In the genomic region with DNA sequence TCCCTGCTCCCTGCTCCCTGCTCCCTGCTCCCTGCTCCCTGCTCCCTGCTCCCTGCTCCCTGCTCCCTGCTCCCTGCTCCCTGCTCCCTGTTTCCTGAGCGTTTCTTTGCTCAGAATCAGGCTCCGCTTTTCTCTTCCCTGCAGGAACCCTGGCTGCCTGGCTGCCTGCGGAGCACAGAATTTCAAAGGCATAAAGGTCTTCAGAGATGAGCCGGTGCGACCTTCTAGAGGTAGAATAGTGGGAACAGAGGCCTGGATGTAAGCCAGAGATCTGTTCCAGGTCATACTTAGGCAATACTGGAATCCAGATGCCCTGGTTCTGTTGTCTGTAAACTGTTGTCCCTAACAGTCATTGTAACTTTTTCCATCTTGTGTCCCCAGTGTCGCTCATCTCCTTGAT, we compare ENCODE assay signal across 10 mouse cellular contexts. TPM values are rescaled to one million over a fixed set of nuclear protein-coding genes. Genes with fewer than 3 reads are reported as not detected.
DNase-seq lines count a peak whose midpoint lies in the region; ATAC-seq lines count a peak whose summit lies in the region.
"Had no signal": no experiment of that assay in that cellular context is flagged by ENCODE, and none has a peak within 500 bp of the region (broad histone marks: within the 10 kb centered on the region; RNA-seq: fewer than 3 reads in every experiment).

No protein-coding gene starts in this region.

- peaks cover 17% of the 10 kb centered on the region for H3K4me1 ChIP-seq in forebrain, embryonic 10.5 days
- no peaks in the 10 kb centered on the region for H3K4me1 ChIP-seq in forebrain, embryonic 11.5 days (replicated peaks; ENCODE audit: control insufficient read depth, insufficient read depth, low read length)
- peaks cover 26% of the 10 kb centered on the region for H3K4me1 ChIP-seq in kidney, embryonic 16.5 days (ENCODE audit: insufficient read depth, low read length)
- H3K4me1 ChIP-seq in embryonic facial prominence, embryonic 14.5 days (ENCODE audit: control insufficient read depth, insufficient read depth, low read length), result peaks cover 28% of the 10 kb centered on the region
- H3K4me1 ChIP-seq in neural tube, embryonic 13.5 days (replicated peaks), result peaks cover 30% of the 10 kb centered on the region

- no peaks in the 10 kb centered on the region for H3K36me3 ChIP-seq in forebrain, embryonic 10.5 days (replicated peaks)
- no peaks in the 10 kb centered on the region for H3K36me3 ChIP-seq in forebrain, embryonic 11.5 days (ENCODE audit: control insufficient read depth, insufficient read depth, low read length)
- H3K36me3 ChIP-seq in kidney, embryonic 16.5 days (ENCODE audit: insufficient read depth, low read length), result no peaks in the 10 kb centered on the region
- no peaks in the 10 kb centered on the region for H3K36me3 ChIP-seq in embryonic facial prominence, embryonic 14.5 days (ENCODE audit: control insufficient read depth, insufficient read depth, low read length)
- H3K36me3 ChIP-seq in neural tube, embryonic 13.5 days, result no peaks in the 10 kb centered on the region

- no peak for DNase-seq in forebrain, embryonic 10.5 days (ENCODE audit: extremely low spot score, low spot score)
- DNase-seq in forebrain, embryonic 11.5 days (ENCODE audit: low spot score), result no peak
- no peak for DNase-seq in kidney, adult 18-20 months
- peak; percentile 19 for DNase-seq in embryonic facial prominence, embryonic 14.5 days (ENCODE audit: low spot score)
- no peak for DNase-seq in right cerebral cortex, postnatal 4 days
- DNase-seq in cerebellum, adult 9-10 months, result no peak

- 0 out of 2 replicates have a peak overlapping the region, but pooled peaks have one; percentile 5 for H3K27ac ChIP-seq in forebrain, embryonic 10.5 days
- H3K27ac ChIP-seq in forebrain, embryonic 11.5 days (ENCODE audit: low read depth, low read length), result no peak overlapping the region
- peak overlapping the region; percentile 73 for H3K27ac ChIP-seq in kidney, embryonic 16.5 days (ENCODE audit: low read length)
- peak overlapping the region; percentile 77 for H3K27ac ChIP-seq in embryonic facial prominence, embryonic 14.5 days (replicated peaks; ENCODE audit: low read depth, low read length)
- H3K27ac ChIP-seq in neural tube, embryonic 13.5 days (replicated peaks), result peak overlapping the region; percentile 63
- H3K27ac ChIP-seq: left cerebral cortex, adult 2 months had no signal

- no peaks in the 10 kb centered on the region for H3K27me3 ChIP-seq in forebrain, embryonic 10.5 days (ENCODE audit: poor library complexity, severe bottlenecking)
- no peaks in the 10 kb centered on the region for H3K27me3 ChIP-seq in forebrain, embryonic 11.5 days (ENCODE audit: control insufficient read depth, insufficient read depth, low read length)
- no peaks in the 10 kb centered on the region for H3K27me3 ChIP-seq in kidney, embryonic 16.5 days (ENCODE audit: insufficient read depth, low read length)
- no peaks in the 10 kb centered on the region for H3K27me3 ChIP-seq in embryonic facial prominence, embryonic 14.5 days (replicated peaks; ENCODE audit: control insufficient read depth, insufficient read depth, low read length)
- no peaks in the 10 kb centered on the region for H3K27me3 ChIP-seq in neural tube, embryonic 13.5 days

- no peak for ATAC-seq in forebrain, embryonic 11.5 days (replicated peaks; ENCODE audit: low FRiP score)
- no peak for ATAC-seq in kidney, embryonic 16.5 days (ENCODE audit: low FRiP score, low TSS enrichment)
- no peak for ATAC-seq in embryonic facial prominence, embryonic 14.5 days (ENCODE audit: low read depth)
- ATAC-seq in neural tube, embryonic 13.5 days (ENCODE audit: low read depth), result no peak

- H3K4me2 ChIP-seq in forebrain, embryonic 11.5 days (ENCODE audit: low read depth, low read length, severe bottlenecking), result no peak overlapping the region
- H3K4me2 ChIP-seq in kidney, embryonic 16.5 days (replicated peaks; ENCODE audit: low read depth, low read length), result no peak overlapping the region
- peak overlapping the region; percentile 24 for H3K4me2 ChIP-seq in embryonic facial prominence, embryonic 14.5 days (ENCODE audit: low read depth, low read length)
- H3K4me2 ChIP-seq in neural tube, embryonic 13.5 days, result no peak overlapping the region

- H3K9ac ChIP-seq in forebrain, embryonic 11.5 days (ENCODE audit: low read length), result no peak overlapping the region
- H3K9ac ChIP-seq in kidney, embryonic 16.5 days (replicated peaks; ENCODE audit: low read length), result peak overlapping the region; percentile 12; the same call in 1 of the 2 replicates
- 0 out of 2 replicates have a peak overlapping the region, but pooled peaks have one; percentile 5 for H3K9ac ChIP-seq in embryonic facial prominence, embryonic 14.5 days (ENCODE audit: low read depth, low read length)
- H3K9ac ChIP-seq in neural tube, embryonic 13.5 days, result no peak overlapping the region

- H3K9me3 ChIP-seq in forebrain, embryonic 10.5 days, result no peaks in the 10 kb centered on the region
- H3K9me3 ChIP-seq in forebrain, embryonic 11.5 days (ENCODE audit: control insufficient read depth, low read length), result no peaks in the 10 kb centered on the region
- H3K9me3 ChIP-seq in kidney, embryonic 16.5 days (ENCODE audit: low read length), result no peaks in the 10 kb centered on the region
- no peaks in the 10 kb centered on the region for H3K9me3 ChIP-seq in embryonic facial prominence, embryonic 14.5 days (ENCODE audit: control insufficient read depth, low read length)
- no peaks in the 10 kb centered on the region for H3K9me3 ChIP-seq in neural tube, embryonic 13.5 days

- H3K4me3 ChIP-seq in forebrain, embryonic 10.5 days, result no peak overlapping the region
- H3K4me3 ChIP-seq in forebrain, embryonic 11.5 days (ENCODE audit: low read depth, low read length), result no peak overlapping the region
- H3K4me3 ChIP-seq in kidney, embryonic 16.5 days (ENCODE audit: low read length), result no peak overlapping the region
- H3K4me3 ChIP-seq in embryonic facial prominence, embryonic 14.5 days (ENCODE audit: low read depth, low read length), result no peak overlapping the region
- H3K4me3 ChIP-seq in neural tube, embryonic 13.5 days, result no peak overlapping the region
- H3K4me3 ChIP-seq: erythroblast, embryonic 14.5 days; left cerebral cortex, adult 2 months had no signal

- WGBS in forebrain, embryonic 10.5 days, result 31% methylated on average over 6 of the region's 6 CpGs
- 32% methylated on average over 6 of the region's 6 CpGs for WGBS in forebrain, embryonic 11.5 days
- WGBS in kidney, embryonic 16.5 days, result 31% methylated on average over 6 of the region's 6 CpGs
- 27% methylated on average over 6 of the region's 6 CpGs for WGBS in embryonic facial prominence, embryonic 14.5 days
- WGBS in neural tube, embryonic 13.5 days, result 26% methylated on average over 6 of the region's 6 CpGs

RNA-seq across cellular contexts. Expression of a gene that starts 35.3 kb away (rescaled TPM):
- polyA plus RNA-seq in forebrain, embryonic 10.5 days (2016; fragmentation: Nextera tagmentation; extraction: Ambion mirVana), result 4.7 and 4.8 TPM in 2 replicates
- polyA plus RNA-seq in forebrain, embryonic 11.5 days (2014; fragmentation: Nextera tagmentation; extraction: Ambion mirVana), result 4.4 and 5.2 TPM in 2 replicates
- 15.3 and 17.9 TPM in 2 replicates for polyA plus RNA-seq in kidney, embryonic 16.5 days (2015; fragmentation: Nextera tagmentation; extraction: Ambion mirVana)
- polyA plus RNA-seq in embryonic facial prominence, embryonic 14.5 days (2014; fragmentation: Nextera tagmentation; extraction: Ambion mirVana), result 9.7 and 10.6 TPM in 2 replicates
- 4.6 and 4.9 TPM in 2 replicates for polyA plus RNA-seq in neural tube, embryonic 13.5 days (2015; fragmentation: Nextera tagmentation; extraction: Ambion mirVana)

Comparison
In these comparisons a context has a peak if more than half of its experiments do, and no peak if none do; other contexts are left out.
1. H3K9ac ChIP-seq: peak in kidney, embryonic 16.5 days (single experiment) and embryonic facial prominence, embryonic 14.5 days (single experiment); none in forebrain, embryonic 11.5 days (single experiment) and neural tube, embryonic 13.5 days (single experiment).